Mouse (Mus musculus) Patski (cell line): ENCODE measurements at regions not wholly inside any gene's neighbourhood (a gene's known extent, or its start where the extent isn't known, plus 50 kb on each side); places are given as distances from the start of the nearest gene placed in this dataset.

Experiments used
- ATAC-seq: fragments of 100-300 bp; one replicate; pipeline ENCODE4 v1.8.0; 2021
- CTCF ChIA-PET: fragments of 350-600 bp; sonication (Branson Sonifier 250); formaldehyde crosslinking; loops from one replicate; lab custom pipeline; 2022; ENCODE audit warnings: inconsistent platforms; lab: Charles Lee
- POLR2A ChIA-PET: fragments of 350-600 bp; sonication (Branson Sonifier 250); formaldehyde crosslinking; loops from one replicate; lab custom pipeline; 2022; ENCODE audit warnings: antibody characterized with exemption, inconsistent platforms; lab: Charles Lee
- DNase-seq: peaks from one replicate; pipeline ENCODE4 v3.0.0-alpha.2; 2011; ENCODE audit warnings: low read depth, low spot score
- H3K27me3 ChIP-seq: fragments of 371-371 bp; one replicate; pipeline ENCODE4 v1.5.1; 2021
- CTCF ChIP-seq: fragments of 100-300 bp; IDR thresholded peaks from one replicate; pipeline ENCODE4 v1.5.1; 2021
- in situ Hi-C: fragments of 300-500 bp; cut with MboI; formaldehyde crosslinking; loops from 3 replicates; pipeline ENCODE4 v1.11.1; 2018; ENCODE audit warnings: low pct_unique_long_range_greater_than_20kb, mixed read lengths

DNA sequence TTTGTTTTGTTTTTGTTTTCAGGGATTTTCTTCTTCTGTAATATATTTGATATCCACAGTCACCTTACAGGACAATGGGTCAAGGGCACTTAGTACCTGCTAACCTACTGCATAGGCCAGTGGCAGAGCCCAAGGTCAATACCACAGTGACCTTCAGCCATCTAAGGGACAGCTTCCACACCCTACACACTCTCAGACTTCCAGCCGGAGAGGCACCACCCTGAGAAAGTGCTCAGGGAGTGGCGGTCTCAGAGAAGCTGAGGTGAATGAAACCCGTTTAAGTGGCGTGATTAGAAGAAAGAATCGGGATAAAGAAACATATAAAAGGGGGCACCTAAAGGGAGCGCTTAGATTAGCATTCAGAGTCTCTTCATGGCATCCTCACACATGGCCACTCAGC lies 60.2 kb upstream of the Ltbp1 start:
- peaks cover 6% of the 10 kb centered on the region for H3K27me3 ChIP-seq
- in situ Hi-C loops = no loop called here
- CTCF ChIA-PET = no interaction called here
- no peak for ATAC-seq
- DNase-seq = no peak
- no peak for TF ChIP-seq CTCF
- POLR2A ChIA-PET = interaction anchor here (0.8 kb wide), 1 partner anchor 23 kb away, joined by 3 read pairs; no protein-coding TSS in a partner anchor

- no peak for TF ChIP-seq CTCF
- ChIA-PET POLR2A (no interaction called here), CTCF (interaction anchor here (0.9 kb wide), 1 partner anchor 17 kb away, joined by 3 read pairs; no protein-coding TSS in a partner anchor)
- no peak for DNase-seq
- in situ Hi-C loops = no loop called here
- no peak for ATAC-seq
- no peaks in the 10 kb centered on the region for H3K27me3 ChIP-seq
Observed at GRCm38 (mm10) chr17:74948476-74948875, 56.9 kb upstream of the Ltbp1 start.

DNA sequence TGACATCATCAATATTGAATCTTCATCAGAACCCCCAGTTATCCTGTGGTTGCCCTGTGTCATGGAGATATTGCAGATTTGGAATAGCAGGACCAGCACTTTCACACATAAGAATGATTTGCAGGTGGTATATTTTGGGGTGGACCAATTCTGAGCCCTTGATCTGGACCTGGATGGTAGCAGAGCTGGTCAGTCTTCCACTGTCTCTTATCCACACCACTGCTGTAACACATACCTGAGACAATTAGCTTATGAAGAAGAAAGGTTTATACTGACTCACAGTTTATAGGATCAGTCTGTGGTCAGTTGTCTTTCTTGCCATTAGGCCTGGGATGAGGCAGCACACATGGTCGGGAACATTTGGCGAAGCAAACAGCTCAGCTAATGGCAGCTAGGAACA lies 55.1 kb upstream of the Ltbp1 start:
- POLR2A ChIA-PET = no interaction called here
- CTCF ChIA-PET = interaction anchor here (1.5 kb wide), 1 partner anchor 10 kb away, joined by 6 read pairs; no protein-coding TSS in a partner anchor
- no peaks in the 10 kb centered on the region for H3K27me3 ChIP-seq
- in situ Hi-C loops = no loop called here
- DNase-seq (no peak), ATAC-seq (no peak)
- TF ChIP-seq CTCF = no peak

- in situ Hi-C loops = no loop called here
- ChIA-PET POLR2A (no interaction called here), CTCF (no interaction called here)
- ATAC-seq = no peak
- H3K27me3 ChIP-seq = no peaks in the 10 kb centered on the region
- DNase-seq = no peak
- no peak for TF ChIP-seq CTCF
Observed at GRCm38 (mm10) chr17:74954988-74955387, 50.4 kb upstream of the Ltbp1 start.
